Mouse (Mus musculus) embryonic facial prominence, embryonic 14.5 days (tissue): Measurements from ENCODE around the gene Tesk2. TPM values are rescaled to one million over a fixed set of nuclear protein-coding genes. Genes with fewer than 3 reads are reported as not detected.
A peak's percentile ranks its signal among the peaks of the same experiment; 100 is the strongest.

Source experiments
- ATAC-seq: fragments of 200-750 bp; cut with Nextera tagmentation; 2 replicates; pipeline ENCODE4 v1.8.0; 2017; ENCODE audit warnings: low read depth, moderate number of reproducible peaks, moderate TSS enrichment
- DNase-seq: peaks from one replicate; pipeline ENCODE4 v3.0.0-alpha.2; 2015; ENCODE audit warnings: low spot score
- H3K27ac ChIP-seq: fragments of 300-500 bp; sonication (generic); replicated peaks from 2 replicates; pipeline ENCODE4 v1.5.1; 2014; ENCODE audit warnings: low read depth, mild to moderate bottlenecking, low read length, moderate library complexity
- H3K27me3 ChIP-seq: fragments of 300-500 bp; sonication (generic); replicated peaks from 2 replicates; pipeline ENCODE4 v1.6.1; 2014; ENCODE audit warnings: low read length; ENCODE audit not compliant: control insufficient read depth, insufficient read depth
- H3K36me3 ChIP-seq: fragments of 300-500 bp; sonication (generic); 2 replicates; pipeline ENCODE4 v1.6.1; 2014; ENCODE audit warnings: low read length, mixed read lengths; ENCODE audit not compliant: control insufficient read depth, insufficient read depth
- H3K4me1 ChIP-seq: fragments of 300-500 bp; sonication (generic); 2 replicates; pipeline ENCODE4 v1.6.1; 2014; ENCODE audit warnings: antibody characterized with exemption, low read length; ENCODE audit not compliant: control insufficient read depth, insufficient read depth
- H3K4me2 ChIP-seq: fragments of 300-500 bp; sonication (generic); 2 replicates; pipeline ENCODE4 v1.6.1; 2014; ENCODE audit warnings: low read depth, mild to moderate bottlenecking, low read length, moderate library complexity, mixed read lengths
- H3K4me3 ChIP-seq: fragments of 300-500 bp; sonication (generic); 2 replicates; pipeline ENCODE4 v1.5.1; 2014; ENCODE audit warnings: low read depth, mild to moderate bottlenecking, low read length
- H3K9ac ChIP-seq: fragments of 300-500 bp; sonication (generic); 2 replicates; pipeline ENCODE4 v1.6.1; 2014; ENCODE audit warnings: low read depth, mild to moderate bottlenecking, low read length, moderate library complexity, mixed read lengths
- H3K9me3 ChIP-seq: fragments of 300-500 bp; sonication (generic); 2 replicates; pipeline ENCODE4 v1.6.1; 2016; ENCODE audit warnings: low read length; ENCODE audit not compliant: control insufficient read depth
- WGBS: fragments of 180-500 bp; shearing (Covaris S2); extraction: QIAGEN DNeasy Blood & Tissue Kit; methylation state at CpG from one replicate; pipeline ENCODE4 v1.1.7; 2014; 5-methylcytosine and 5-hydroxymethylcytosine counted together
- polyA plus RNA-seq: library from polyadenylated mRNA; unstranded; fragments of >200 nt; fragmentation: Nextera tagmentation; extraction: Ambion mirVana; gene quantifications from 2 replicates; pipeline ENCODE4 v1.2.1, GENCODE M21; 2014

Tesk2 gene
- polyA plus RNA-seq, 1 experiment from 2014 or later: 6.2 TPM

DNA sequence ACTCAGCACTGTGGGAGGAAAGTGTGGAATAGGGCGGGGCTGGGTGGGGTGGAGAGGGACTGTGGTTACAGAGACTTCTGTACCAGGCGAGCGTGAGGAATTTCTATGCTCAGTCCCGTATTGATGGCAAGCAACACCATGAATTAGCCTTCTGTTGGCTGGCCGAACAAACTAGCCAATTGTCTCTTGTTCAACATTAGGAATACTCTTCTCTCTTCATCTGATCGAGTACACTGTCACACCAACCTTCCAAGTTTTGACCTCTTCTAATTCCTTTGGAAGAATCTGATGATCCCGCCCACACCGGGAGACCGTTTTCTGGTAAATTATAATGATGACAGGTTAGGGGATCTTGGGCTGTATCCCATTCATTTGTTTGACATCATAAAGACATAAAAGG is 13.1 kb upstream of the Tesk2 start:
- Histone ChIP-seq H3K9ac (peak overlapping the region; percentile 75), H3K27me3 (no peaks in the 10 kb centered on the region), H3K4me2 (peak overlapping the region; percentile 67), H3K4me1 (peaks cover 5% of the 10 kb centered on the region; the same call in 1 of the 2 replicates), H3K27ac (peak overlapping the region; percentile 68; the same call in 1 of the 2 replicates), H3K4me3 (peak overlapping the region; percentile 73), H3K9me3 (no peaks in the 10 kb centered on the region), H3K36me3 (peaks cover 13% of the 10 kb centered on the region; the same call in 1 of the 2 replicates)
- 12% methylated on average over 9 of the region's 9 CpGs for WGBS
- ATAC-seq (no peak), DNase-seq (peak; percentile 19)

DNA sequence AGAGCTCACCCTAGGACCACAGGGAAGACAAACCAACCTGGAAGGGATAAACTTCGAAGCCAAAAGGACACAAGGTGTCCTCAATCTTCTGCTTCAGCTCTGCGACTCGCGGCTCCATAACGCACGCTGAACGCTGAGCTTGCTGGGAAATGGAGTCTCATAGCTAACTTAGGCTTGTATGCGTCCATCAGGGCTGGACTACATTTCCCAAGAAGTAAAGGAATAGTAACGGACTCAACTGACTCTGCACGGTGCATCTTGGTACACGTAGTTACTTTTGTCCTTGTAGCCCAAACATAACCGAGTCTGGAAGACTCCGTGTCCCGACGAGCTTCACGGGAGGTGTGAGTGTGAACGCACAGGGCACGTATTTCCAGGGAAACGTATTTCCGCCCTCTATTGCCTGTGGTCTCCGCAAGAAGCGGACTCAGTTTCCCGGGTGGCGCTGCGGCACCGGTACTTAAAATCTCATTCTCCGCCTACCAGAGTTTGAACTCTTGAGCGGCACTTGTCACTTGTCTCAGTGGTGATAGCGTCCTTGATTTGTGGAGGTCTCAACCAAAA is 12.5 kb upstream of the Tesk2 start, which contains the start of the genes Mmachc and Ccdc163:
Mmachc (minus strand) TSS at position 206 of the 564 bp plus-strand sequence.
Ccdc163 (plus strand) TSS at position 309 of the 564 bp plus-strand sequence.
- no peaks in the 10 kb centered on the region for H3K9me3 ChIP-seq
- H3K4me3 ChIP-seq: peak within 1 kb of the TSS; percentile 73
- WGBS: 0% methylated on average over 29 of the region's 29 CpGs
- H3K27me3 ChIP-seq: no peaks in the 10 kb centered on the region
- peaks cover 13% of the 10 kb centered on the region; the same call in 1 of the 2 replicates for H3K36me3 ChIP-seq
- peak within 1 kb of the TSS; percentile 68; the same call in 1 of the 2 replicates for H3K27ac ChIP-seq
- DNase-seq: peak; percentile 100
- H3K9ac ChIP-seq: peak within 1 kb of the TSS; percentile 75
- peak; percentile 99 for ATAC-seq
- peak within 1 kb of the TSS; percentile 94 for H3K4me2 ChIP-seq
- H3K4me1 ChIP-seq: peaks cover 5% of the 10 kb centered on the region; the same call in 1 of the 2 replicates

DNA sequence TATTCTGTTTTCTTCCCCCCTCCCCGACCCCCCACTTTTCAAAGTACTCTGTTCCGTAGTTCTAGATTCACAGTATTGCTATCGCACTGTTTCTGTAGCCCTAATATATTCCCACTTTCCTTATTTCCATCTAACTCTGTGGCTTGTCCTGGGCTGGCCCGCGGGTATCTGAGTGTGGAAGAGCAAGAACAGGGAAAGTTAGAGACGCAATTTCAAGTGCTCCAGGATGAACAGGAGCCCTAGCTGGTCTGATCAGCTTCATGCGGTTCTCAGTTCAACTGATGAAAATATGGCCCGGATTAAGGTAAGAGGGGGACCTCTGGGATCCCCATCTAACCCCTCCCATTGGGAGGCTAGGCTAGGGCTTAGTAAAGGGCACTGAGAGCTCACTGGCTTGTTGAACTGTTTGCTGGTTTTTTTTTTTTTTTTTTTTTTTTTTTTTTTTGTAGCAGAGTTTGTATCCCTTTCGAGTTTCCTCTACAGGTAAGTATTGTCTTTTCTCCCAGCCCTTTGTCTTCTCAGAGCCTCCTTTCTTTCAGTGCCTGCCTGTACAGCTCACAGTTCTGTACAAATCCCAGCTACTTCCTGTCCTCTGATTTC is 11.9 kb upstream of the Tesk2 start:
- Histone ChIP-seq H3K27ac (no peak overlapping the region), H3K27me3 (no peaks in the 10 kb centered on the region), H3K4me3 (peak overlapping the region; percentile 73), H3K4me2 (peak overlapping the region; percentile 94), H3K4me1 (peaks cover 5% of the 10 kb centered on the region; the same call in 1 of the 2 replicates), H3K9me3 (no peaks in the 10 kb centered on the region), H3K9ac (peak overlapping the region; percentile 67), H3K36me3 (peaks cover 10% of the 10 kb centered on the region; the same call in 1 of the 2 replicates)
- 4% methylated on average over 9 of the region's 9 CpGs for WGBS
- no peak for DNase-seq
- no peak for ATAC-seq

- peaks cover 3% of the 10 kb centered on the region; the same call in 1 of the 2 replicates for H3K36me3 ChIP-seq
- 93% methylated on average over 2 of the region's 2 CpGs for WGBS
- H3K9ac ChIP-seq: no peak overlapping the region
- no peaks in the 10 kb centered on the region for H3K9me3 ChIP-seq
- H3K4me2 ChIP-seq: no peak overlapping the region
- ATAC-seq (no peak), DNase-seq (no peak)
- H3K4me1 ChIP-seq: peaks cover 5% of the 10 kb centered on the region; the same call in 1 of the 2 replicates
- H3K27me3 ChIP-seq: no peaks in the 10 kb centered on the region
- H3K27ac ChIP-seq: no peak overlapping the region
- no peak overlapping the region for H3K4me3 ChIP-seq
Observed at GRCm38 (mm10) chr4:116710154-116710553, 10.6 kb upstream of the Tesk2 start.

- 56% methylated on average over 1 of the region's 1 CpGs for WGBS
- Histone ChIP-seq H3K27ac (no peak overlapping the region), H3K9me3 (no peaks in the 10 kb centered on the region), H3K4me1 (peaks cover under 1% of the 10 kb centered on the region; the same call in 1 of the 2 replicates), H3K27me3 (no peaks in the 10 kb centered on the region), H3K4me3 (no peak overlapping the region), H3K4me2 (no peak overlapping the region), H3K9ac (no peak overlapping the region), H3K36me3 (peaks cover 3% of the 10 kb centered on the region; the same call in 1 of the 2 replicates)
- ATAC-seq (no peak), DNase-seq (no peak)
Observed at GRCm38 (mm10) chr4:116712536-116712935, 8.2 kb upstream of the Tesk2 start.

- Histone ChIP-seq H3K4me2 (no peak overlapping the region), H3K27ac (no peak overlapping the region), H3K36me3 (no peaks in the 10 kb centered on the region), H3K9me3 (no peaks in the 10 kb centered on the region), H3K9ac (no peak overlapping the region), H3K27me3 (no peaks in the 10 kb centered on the region), H3K4me3 (no peak overlapping the region), H3K4me1 (peaks cover 3% of the 10 kb centered on the region; the same call in 1 of the 2 replicates)
- ATAC-seq: no peak
- peak; percentile 93 for DNase-seq
- 20% methylated on average over 3 of the region's 3 CpGs for WGBS
Observed at GRCm38 (mm10) chr4:116719396-116719795, 1.4 kb upstream of the Tesk2 start.

GRCm38 (mm10) chr4:116721098-116721628 is 415 bp downstream of the Tesk2 start:
- H3K27me3 ChIP-seq: no peaks in the 10 kb centered on the region
- ATAC-seq (no peak; the same call in 1 of the 2 replicates), DNase-seq (no peak)
- no peaks in the 10 kb centered on the region for H3K9me3 ChIP-seq
- H3K4me2 ChIP-seq: peak overlapping the region; percentile 91
- peak overlapping the region; percentile 82 for H3K9ac ChIP-seq
- H3K36me3 ChIP-seq: no peaks in the 10 kb centered on the region
- under 1% methylated on average over 17 of the region's 29 CpGs for WGBS
- peak overlapping the region; percentile 69 for H3K27ac ChIP-seq
- H3K4me3 ChIP-seq: peak overlapping the region; percentile 85
- peaks cover 3% of the 10 kb centered on the region; the same call in 1 of the 2 replicates for H3K4me1 ChIP-seq

DNA sequence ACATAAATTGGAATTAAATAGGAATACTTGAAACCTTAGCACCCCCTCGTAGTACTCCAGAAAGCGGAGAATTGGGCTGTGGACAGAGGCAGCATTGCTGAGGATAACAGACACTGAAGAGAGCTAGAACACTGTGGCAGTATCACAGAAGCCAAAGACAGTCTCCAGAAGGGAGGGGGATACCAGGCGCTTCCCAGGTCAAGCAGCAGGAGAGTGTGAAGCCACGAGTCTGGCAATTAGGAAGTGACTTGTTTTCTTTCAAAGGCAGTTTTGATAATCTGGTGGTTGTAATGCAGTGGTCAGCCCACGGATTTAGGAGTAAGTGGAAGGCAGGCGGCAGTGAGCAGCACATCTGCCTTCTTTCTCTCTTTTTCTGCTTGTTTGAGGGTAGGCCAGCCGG is 1.5 kb downstream of the Tesk2 start:
- ATAC-seq (no peak), DNase-seq (no peak)

More for the DNA sequence above, 1.5 kb downstream of the Tesk2 start:
- Histone ChIP-seq H3K9ac (0 out of 2 replicates have a peak overlapping the region, but pooled peaks have one; percentile 3), H3K27me3 (no peaks in the 10 kb centered on the region), H3K9me3 (no peaks in the 10 kb centered on the region), H3K36me3 (no peaks in the 10 kb centered on the region), H3K4me1 (peaks cover 3% of the 10 kb centered on the region; the same call in 1 of the 2 replicates), H3K27ac (no peak overlapping the region), H3K4me2 (peak overlapping the region; percentile 91), H3K4me3 (peak overlapping the region; percentile 85)
- WGBS: 44% methylated on average over 7 of the region's 7 CpGs
